Mouse (Mus musculus) right cerebral cortex, adult 18-20 months (tissue): ENCODE measurements around the gene Magea3.
"Not testable (repeated sequence)": the region's sequence is repeated elsewhere in the genome, so short reads cannot be mapped to it uniquely, and the experiment has no call there.

Experiments used
- DNase-seq: peaks from one replicate; pipeline ENCODE4 v3.0.0; 2022; ENCODE audit warnings: mixed read lengths

The Magea3 gene

DNA sequence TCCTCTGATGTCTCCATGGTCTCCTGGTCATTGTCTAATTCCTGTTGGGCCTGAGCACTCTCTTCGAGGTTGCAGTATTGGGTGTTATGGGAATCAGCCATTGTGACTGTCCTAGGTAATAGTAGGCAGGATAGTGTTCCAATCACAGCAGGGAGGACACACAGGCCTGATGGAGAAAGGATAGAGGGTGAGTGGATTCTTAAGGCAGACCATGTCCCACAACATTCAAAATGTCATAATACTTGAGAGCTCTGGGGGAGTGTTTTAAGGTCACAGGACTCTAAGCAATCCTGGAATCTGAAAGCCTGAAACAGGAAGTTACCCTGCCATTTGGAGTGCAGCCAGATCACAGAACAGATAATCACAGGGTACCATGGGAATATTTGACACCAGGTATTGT, at the start of gene Magea3:
Magea3 (minus strand) TSS at position 101 of the 400 bp plus-strand sequence.
- DNase-seq = not testable (repeated sequence)

- DNase-seq = not testable (repeated sequence)
Measured at GRCm38 (mm10) chrX:154995750-154996149, 46.4 kb upstream of the Magea3 start, which contains the start of gene Magea8. TSS of gene Magea8 (minus strand) at chrX:154995850.

GRCm38 (mm10) chrX:154935887-154936286, 13.4 kb downstream of the Magea3 start, which contains the start of gene Magea6:
TSS of gene Magea6 (minus strand) at chrX:154935987.
- DNase-seq = not testable (repeated sequence)
